8 mouse cellular contexts compared by ENCODE assay signal in genomic region chr2:167502554-167503252, GRCm38 (mm10). TPM values are rescaled to one million over a fixed set of nuclear protein-coding genes. Genes with fewer than 3 reads are reported as not detected.
DNase-seq lines count a peak whose midpoint lies in the region; ATAC-seq and TF ChIP-seq lines count a peak whose summit lies in the region.

No protein-coding gene starts in this region.

- peak; percentile 30 for DNase-seq in adrenal gland, postnatal 14 days
- no peak for DNase-seq in adrenal gland, postnatal 36 days
- DNase-seq in spleen, adult 2 months (ENCODE audit: low read depth in 1 of 2, low spot score in 2 of 2), result no peak
- DNase-seq in spleen, postnatal 14 days (ENCODE audit: low spot score in 2 of 2), result no peak
- peak; percentile 54 for DNase-seq in midbrain, postnatal 0 days (ENCODE audit: low spot score)
- no peak for DNase-seq in frontal cortex, postnatal 36 days (ENCODE audit: low spot score in 2 of 2)
- no peak for DNase-seq in left cerebral cortex, postnatal 4 days

- peak overlapping the region; percentile 90 for H3K4me2 ChIP-seq in intestine, embryonic 15.5 days (replicated peaks)
- H3K4me2 ChIP-seq in midbrain, postnatal 0 days (ENCODE audit: low read depth, low read length, poor library complexity, severe bottlenecking), result peak overlapping the region; percentile 96

- intact Hi-C loops in left cerebral cortex, postnatal 4 days (cut with DNase I), result no loop called here

- H3K36me3 ChIP-seq in spleen, adult 2 months (ENCODE audit: control insufficient read depth, insufficient read depth, low read length), result peaks cover 7% of the 10 kb centered on the region; the same call in 1 of the 2 replicates
- H3K36me3 ChIP-seq in intestine, embryonic 15.5 days, result 0 out of 2 replicates have a peak, but pooled peaks cover 8% of the 10 kb centered on the region
- no peaks in the 10 kb centered on the region for H3K36me3 ChIP-seq in midbrain, postnatal 0 days (ENCODE audit: insufficient read depth, low read length)

- no peaks in the 10 kb centered on the region for H3K9me3 ChIP-seq in intestine, embryonic 15.5 days
- H3K9me3 ChIP-seq in midbrain, postnatal 0 days (ENCODE audit: low read length), result no peaks in the 10 kb centered on the region

- peak; percentile 70 for ATAC-seq in intestine, embryonic 15.5 days
- peak; percentile 47 for ATAC-seq in midbrain, postnatal 0 days (ENCODE audit: low FRiP score)

- no peaks in the 10 kb centered on the region for H3K27me3 ChIP-seq in spleen, adult 2 months (ENCODE audit: control insufficient read depth, insufficient read depth, low read length)
- H3K27me3 ChIP-seq in intestine, embryonic 15.5 days (replicated peaks), result no peaks in the 10 kb centered on the region
- no peaks in the 10 kb centered on the region for H3K27me3 ChIP-seq in midbrain, postnatal 0 days (ENCODE audit: insufficient read depth, low read length)

- no peak for TF ChIP-seq POLR2A in spleen, adult 2 months (IDR thresholded peaks at IDR 0.05; ENCODE audit: low read depth, low read length)

- TF ChIP-seq CTCF in spleen, adult 2 months (IDR thresholded peaks at IDR 0.05; ENCODE audit: extremely low read depth, insufficient read depth, insufficient read length, insufficient replicate concordance), result no peak
- no peak for TF ChIP-seq CTCF in midbrain, postnatal 0 days (IDR thresholded peaks at IDR 0.05)

- 30% methylated on average over 13 of the region's 13 CpGs for WGBS in spleen, adult 2 months
- 39% methylated on average over 13 of the region's 13 CpGs for WGBS in intestine, embryonic 15.5 days
- 52% methylated on average over 13 of the region's 13 CpGs for WGBS in midbrain, postnatal 0 days

- H3K27ac ChIP-seq in spleen, adult 2 months (ENCODE audit: insufficient read depth, low read length), result peak overlapping the region; percentile 81
- peak overlapping the region; percentile 84 for H3K27ac ChIP-seq in intestine, embryonic 15.5 days
- peak overlapping the region; percentile 82 for H3K27ac ChIP-seq in midbrain, postnatal 0 days (ENCODE audit: low read depth, low read length)

- H3K9ac ChIP-seq in intestine, embryonic 15.5 days, result peak overlapping the region; percentile 93
- peak overlapping the region; percentile 90; the same call in 1 of the 2 replicates for H3K9ac ChIP-seq in midbrain, postnatal 0 days (replicated peaks; ENCODE audit: low read length, poor library complexity, severe bottlenecking)

- peaks cover 6% of the 10 kb centered on the region; the same call in 1 of the 2 replicates for H3K4me1 ChIP-seq in spleen, adult 2 months (ENCODE audit: control insufficient read depth, insufficient read depth, insufficient read length)
- peaks cover 33% of the 10 kb centered on the region for H3K4me1 ChIP-seq in intestine, embryonic 15.5 days (replicated peaks)
- H3K4me1 ChIP-seq in midbrain, postnatal 0 days (ENCODE audit: insufficient read depth, low read length), result peaks cover 8% of the 10 kb centered on the region; the same call in 1 of the 2 replicates

- peak overlapping the region; percentile 93 for H3K4me3 ChIP-seq in spleen, adult 2 months (ENCODE audit: extremely low read depth, insufficient read depth, insufficient read length)
- peak overlapping the region; percentile 98 for H3K4me3 ChIP-seq in intestine, embryonic 15.5 days (replicated peaks)
- H3K4me3 ChIP-seq in midbrain, postnatal 0 days (ENCODE audit: low read depth, low read length), result peak overlapping the region; percentile 88

RNA-seq across cellular contexts. Expression of gene Spata2, which starts 10.0 kb away (rescaled TPM):
- total RNA-seq in adrenal gland, postnatal 14 days (2021), result 30.1 and 32.5 TPM in 2 replicates
- 10 to 100 TPM; 39.8 to 43.3 TPM for total RNA-seq in adrenal gland, postnatal 36 days (2021)
- polyA plus RNA-seq in spleen, adult 2 months (2012; rRNA removed), result 23.3 and 25.5 TPM in 2 replicates
- 12.7 and 13.8 TPM in 2 replicates for polyA plus RNA-seq in intestine, embryonic 15.5 days (2015; fragmentation: Nextera tagmentation; extraction: Ambion mirVana)
- total RNA-seq in midbrain, postnatal 0 days (2014; rRNA removed), result 39.2 and 41.5 TPM in 2 replicates
- polyA plus RNA-seq in midbrain, postnatal 0 days (2015; fragmentation: Nextera tagmentation; extraction: Ambion mirVana), result 27.6 and 29.9 TPM in 2 replicates
- 10 to 100 TPM; 53.5 to 58.1 TPM for total RNA-seq in left cerebral cortex, postnatal 4 days (2021)

RNA-seq across cellular contexts. Expression of gene Rnf114, which starts 10.3 kb away (rescaled TPM):
- total RNA-seq in adrenal gland, postnatal 14 days (2021), result 57.6 and 62.9 TPM in 2 replicates
- total RNA-seq in adrenal gland, postnatal 36 days (2021), result 10 to 100 TPM; 77.1 to 87.6 TPM
- 88.0 and 95.4 TPM in 2 replicates for polyA plus RNA-seq in spleen, adult 2 months (2012; rRNA removed)
- polyA plus RNA-seq in intestine, embryonic 15.5 days (2015; fragmentation: Nextera tagmentation; extraction: Ambion mirVana), result 65.3 and 73.3 TPM in 2 replicates
- total RNA-seq in midbrain, postnatal 0 days (2014; rRNA removed), result 78.2 and 83.4 TPM in 2 replicates
- polyA plus RNA-seq in midbrain, postnatal 0 days (2015; fragmentation: Nextera tagmentation; extraction: Ambion mirVana), result 84.2 and 84.9 TPM in 2 replicates
- 10 to 100 TPM; 36.6 to 40.0 TPM for total RNA-seq in left cerebral cortex, postnatal 4 days (2021)

RNA-seq across cellular contexts. Expression of gene Snai1, which starts 35.3 kb away (rescaled TPM):
- total RNA-seq in adrenal gland, postnatal 14 days (2021), result 7.2 and 10.6 TPM in 2 replicates
- total RNA-seq in adrenal gland, postnatal 36 days (2021), result 10 to 100 TPM in 1 of 2 experiments, 1 to 10 TPM in 1; 5.4 to 11.2 TPM
- polyA plus RNA-seq in spleen, adult 2 months (2012; rRNA removed), result 21.0 and 28.1 TPM in 2 replicates
- 14.3 and 16.1 TPM in 2 replicates for polyA plus RNA-seq in intestine, embryonic 15.5 days (2015; fragmentation: Nextera tagmentation; extraction: Ambion mirVana)
- 0.28 and 0.71 TPM in 2 replicates for total RNA-seq in midbrain, postnatal 0 days (2014; rRNA removed)
- 3.8 and 5.1 TPM in 2 replicates for polyA plus RNA-seq in midbrain, postnatal 0 days (2015; fragmentation: Nextera tagmentation; extraction: Ambion mirVana)
- 1 to 10 TPM; 1.1 to 1.3 TPM for total RNA-seq in left cerebral cortex, postnatal 4 days (2021)

Comparison
In these comparisons a context has a peak if more than half of its experiments do, and no peak if none do; other contexts are left out.
1. DNase-seq: peak in adrenal gland, postnatal 14 days (single experiment) and midbrain, postnatal 0 days (single experiment); none in adrenal gland, postnatal 36 days (0 of 2), spleen, adult 2 months (0 of 2), spleen, postnatal 14 days (0 of 2), frontal cortex, postnatal 36 days (0 of 2) and left cerebral cortex, postnatal 4 days (single experiment).
2. Peak in every context shown above with its lines, with median percentiles within 50 percentile points of each other: H3K27ac ChIP-seq and H3K4me3 ChIP-seq.